Mouse (Mus musculus): ENCODE results near the gene Ephx4. TPM values are rescaled to one million over a fixed set of nuclear protein-coding genes. Genes with fewer than 3 reads are reported as not detected.
"Not testable (repeated sequence)": the region's sequence is repeated elsewhere in the genome, so short reads cannot be mapped to it uniquely, and the experiment has no call there.

The Ephx4 gene
- polyA plus RNA-seq, 1 experiment from 2014 or later, result 0.48 TPM

- H3K36me3 ChIP-seq (ENCODE audit: control insufficient read depth, insufficient read depth, low read length); H3K27ac ChIP-seq (ENCODE audit: low read depth, low read length); H3K9me3 ChIP-seq (ENCODE audit: control insufficient read depth, low read length); H3K4me1 ChIP-seq (replicated peaks; ENCODE audit: control insufficient read depth, insufficient read depth, low read length); H3K27me3 ChIP-seq (replicated peaks; ENCODE audit: control insufficient read depth, insufficient read depth, low read length); H3K4me3 ChIP-seq (ENCODE audit: low read depth, low read length); DNase-seq (ENCODE audit: low spot score); H3K4me2 ChIP-seq; H3K9ac ChIP-seq (ENCODE audit: low read depth, low read length); ATAC-seq (replicated peaks; ENCODE audit: low FRiP score): not testable (repeated sequence)
Observed at GRCm38 (mm10) chr5:107386448-107386847, 16.1 kb upstream of the Ephx4 start.

GRCm38 (mm10) chr5:107387788-107388187, 14.7 kb upstream of the Ephx4 start:
- no peak overlapping the region for H3K4me3 ChIP-seq (ENCODE audit: low read depth, low read length)
- no peaks in the 10 kb centered on the region for H3K9me3 ChIP-seq (ENCODE audit: control insufficient read depth, low read length)
- H3K36me3 ChIP-seq (ENCODE audit: control insufficient read depth, insufficient read depth, low read length), result no peaks in the 10 kb centered on the region
- DNase-seq (ENCODE audit: low spot score) (no peak), ATAC-seq (replicated peaks; ENCODE audit: low FRiP score) (no peak)
- H3K4me2 ChIP-seq, result no peak overlapping the region
- H3K27me3 ChIP-seq (replicated peaks; ENCODE audit: control insufficient read depth, insufficient read depth, low read length), result no peaks in the 10 kb centered on the region
- H3K9ac ChIP-seq (ENCODE audit: low read depth, low read length), result no peak overlapping the region
- no peaks in the 10 kb centered on the region for H3K4me1 ChIP-seq (replicated peaks; ENCODE audit: control insufficient read depth, insufficient read depth, low read length)
- H3K27ac ChIP-seq (ENCODE audit: low read depth, low read length), result no peak overlapping the region
- 79% methylated on average over 1 of the region's 1 CpGs for WGBS

GRCm38 (mm10) chr5:107389373-107389772, 13.2 kb upstream of the Ephx4 start:
- WGBS, result 93% methylated on average over 2 of the region's 2 CpGs

GRCm38 (mm10) chr5:107394437-107394836, 8.1 kb upstream of the Ephx4 start:
- Histone ChIP-seq H3K4me1 (replicated peaks; ENCODE audit: control insufficient read depth, insufficient read depth, low read length) (no peaks in the 10 kb centered on the region), H3K4me2 (no peak overlapping the region), H3K27ac (ENCODE audit: low read depth, low read length) (no peak overlapping the region), H3K9me3 (ENCODE audit: control insufficient read depth, low read length) (no peaks in the 10 kb centered on the region), H3K27me3 (replicated peaks; ENCODE audit: control insufficient read depth, insufficient read depth, low read length) (no peaks in the 10 kb centered on the region), H3K9ac (ENCODE audit: low read depth, low read length) (no peak overlapping the region), H3K4me3 (ENCODE audit: low read depth, low read length) (no peak overlapping the region), H3K36me3 (ENCODE audit: control insufficient read depth, insufficient read depth, low read length) (no peaks in the 10 kb centered on the region)
- DNase-seq (ENCODE audit: low spot score) (no peak), ATAC-seq (replicated peaks; ENCODE audit: low FRiP score) (no peak)
- WGBS, result 55% methylated on average over 2 of the region's 2 CpGs

More at GRCm38 (mm10) chr5:107389373-107389772, 13.2 kb upstream of the Ephx4 start:
- Histone ChIP-seq H3K36me3 (ENCODE audit: control insufficient read depth, insufficient read depth, low read length) (no peaks in the 10 kb centered on the region), H3K9me3 (ENCODE audit: control insufficient read depth, low read length) (no peaks in the 10 kb centered on the region), H3K4me2 (no peak overlapping the region), H3K4me1 (replicated peaks; ENCODE audit: control insufficient read depth, insufficient read depth, low read length) (no peaks in the 10 kb centered on the region), H3K27me3 (replicated peaks; ENCODE audit: control insufficient read depth, insufficient read depth, low read length) (no peaks in the 10 kb centered on the region), H3K27ac (ENCODE audit: low read depth, low read length) (no peak overlapping the region), H3K9ac (ENCODE audit: low read depth, low read length) (no peak overlapping the region), H3K4me3 (ENCODE audit: low read depth, low read length) (no peak overlapping the region)
- DNase-seq (ENCODE audit: low spot score) (no peak), ATAC-seq (replicated peaks; ENCODE audit: low FRiP score) (no peak)

GRCm38 (mm10) chr5:107403011-107403946, 743 bp downstream of the Ephx4 start:
- H3K27ac ChIP-seq (ENCODE audit: low read depth, low read length), result no peak overlapping the region
- peak overlapping the region; percentile 61 for H3K9ac ChIP-seq (ENCODE audit: low read depth, low read length)
- under 1% methylated on average over 80 of the region's 80 CpGs for WGBS
- peaks cover 8% of the 10 kb centered on the region for H3K4me1 ChIP-seq (replicated peaks; ENCODE audit: control insufficient read depth, insufficient read depth, low read length)
- H3K36me3 ChIP-seq (ENCODE audit: control insufficient read depth, insufficient read depth, low read length), result no peaks in the 10 kb centered on the region
- ATAC-seq (replicated peaks; ENCODE audit: low FRiP score) (peak; percentile 54), DNase-seq (ENCODE audit: low spot score) (peak; percentile 54)
- H3K4me2 ChIP-seq, result peak overlapping the region; percentile 95
- peak overlapping the region; percentile 66 for H3K4me3 ChIP-seq (ENCODE audit: low read depth, low read length)
- peaks cover 36% of the 10 kb centered on the region for H3K27me3 ChIP-seq (replicated peaks; ENCODE audit: control insufficient read depth, insufficient read depth, low read length)
- no peaks in the 10 kb centered on the region for H3K9me3 ChIP-seq (ENCODE audit: control insufficient read depth, low read length)

- H3K4me1 ChIP-seq (replicated peaks; ENCODE audit: control insufficient read depth, insufficient read depth, low read length), result peaks cover 8% of the 10 kb centered on the region
- 32% methylated on average over 12 of the region's 12 CpGs for WGBS
- H3K4me3 ChIP-seq (ENCODE audit: low read depth, low read length), result peak overlapping the region; percentile 66
- no peaks in the 10 kb centered on the region for H3K9me3 ChIP-seq (ENCODE audit: control insufficient read depth, low read length)
- no peak overlapping the region for H3K27ac ChIP-seq (ENCODE audit: low read depth, low read length)
- H3K36me3 ChIP-seq (ENCODE audit: control insufficient read depth, insufficient read depth, low read length), result no peaks in the 10 kb centered on the region
- H3K4me2 ChIP-seq, result peak overlapping the region; percentile 95
- peaks cover 36% of the 10 kb centered on the region for H3K27me3 ChIP-seq (replicated peaks; ENCODE audit: control insufficient read depth, insufficient read depth, low read length)
- no peak overlapping the region for H3K9ac ChIP-seq (ENCODE audit: low read depth, low read length)
- ATAC-seq (replicated peaks; ENCODE audit: low FRiP score) (no peak), DNase-seq (ENCODE audit: low spot score) (no peak)
Observed at GRCm38 (mm10) chr5:107403947-107404684, 1.6 kb downstream of the Ephx4 start.

- DNase-seq (ENCODE audit: low spot score), result no peak
- no peak for ATAC-seq (replicated peaks; ENCODE audit: low FRiP score)
- Histone ChIP-seq H3K4me2 (no peak overlapping the region), H3K9me3 (ENCODE audit: control insufficient read depth, low read length) (no peaks in the 10 kb centered on the region), H3K4me3 (ENCODE audit: low read depth, low read length) (no peak overlapping the region), H3K4me1 (replicated peaks; ENCODE audit: control insufficient read depth, insufficient read depth, low read length) (peaks cover 8% of the 10 kb centered on the region), H3K9ac (ENCODE audit: low read depth, low read length) (no peak overlapping the region), H3K27me3 (replicated peaks; ENCODE audit: control insufficient read depth, insufficient read depth, low read length) (peaks cover 36% of the 10 kb centered on the region), H3K27ac (ENCODE audit: low read depth, low read length) (no peak overlapping the region), H3K36me3 (ENCODE audit: control insufficient read depth, insufficient read depth, low read length) (no peaks in the 10 kb centered on the region)
- WGBS, result 88% methylated on average over 4 of the region's 4 CpGs
Observed at GRCm38 (mm10) chr5:107405361-107405760, 2.8 kb downstream of the Ephx4 start.

GRCm38 (mm10) chr5:107410305-107410704, 7.8 kb downstream of the Ephx4 start:
- DNase-seq (ENCODE audit: low spot score) (no peak), ATAC-seq (replicated peaks; ENCODE audit: low FRiP score) (no peak)
- Histone ChIP-seq H3K9me3 (ENCODE audit: control insufficient read depth, low read length) (no peaks in the 10 kb centered on the region), H3K4me2 (no peak overlapping the region), H3K4me3 (ENCODE audit: low read depth, low read length) (no peak overlapping the region), H3K27me3 (replicated peaks; ENCODE audit: control insufficient read depth, insufficient read depth, low read length) (peaks cover 3% of the 10 kb centered on the region; the same call in 1 of the 2 replicates), H3K36me3 (ENCODE audit: control insufficient read depth, insufficient read depth, low read length) (no peaks in the 10 kb centered on the region), H3K9ac (ENCODE audit: low read depth, low read length) (no peak overlapping the region), H3K4me1 (replicated peaks; ENCODE audit: control insufficient read depth, insufficient read depth, low read length) (no peaks in the 10 kb centered on the region), H3K27ac (ENCODE audit: low read depth, low read length) (no peak overlapping the region)
- WGBS, result 85% methylated on average over 1 of the region's 1 CpGs

All from liver, embryonic 11.5 days (tissue).